Mouse (Mus musculus): ENCODE data around the gene Erp27. TPM values are rescaled to one million over a fixed set of nuclear protein-coding genes. Genes with fewer than 3 reads are reported as not detected.

Erp27 gene
- polyA plus RNA-seq, 1 experiment from 2014 or later = 0.22 TPM

DNA sequence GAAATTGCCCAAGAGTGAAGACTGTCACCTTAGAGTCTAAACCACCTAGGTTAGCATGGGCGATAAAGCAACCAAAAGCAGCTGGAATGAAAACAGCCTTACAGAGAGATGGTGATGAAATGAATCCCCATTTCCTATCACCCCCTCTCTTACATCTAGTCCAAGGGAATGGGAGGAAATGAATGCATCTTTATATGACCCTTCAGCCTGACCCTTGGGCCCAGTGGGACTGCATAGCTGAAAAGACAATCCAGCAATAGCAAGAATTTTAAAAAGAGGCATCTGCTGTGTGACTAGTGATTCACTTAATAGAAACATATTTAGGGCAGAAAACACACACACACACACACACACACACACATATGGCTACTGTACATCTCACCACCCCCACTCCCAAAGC, 5.6 kb upstream of the Erp27 start:
- no peaks in the 10 kb centered on the region for H3K27me3 ChIP-seq (ENCODE audit: insufficient read depth, low read length)
- ATAC-seq (ENCODE audit: low FRiP score, low TSS enrichment) = no peak
- H3K4me2 ChIP-seq (replicated peaks; ENCODE audit: low read depth, low read length) = no peak overlapping the region
- H3K4me3 ChIP-seq (ENCODE audit: low read length) = no peak overlapping the region
- 89% methylated on average over 1 of the region's 1 CpGs for WGBS
- no peak overlapping the region; the same call in 1 of the 2 replicates for H3K27ac ChIP-seq (ENCODE audit: low read length)
- H3K9me3 ChIP-seq (ENCODE audit: low read length) = no peaks in the 10 kb centered on the region
- H3K4me1 ChIP-seq (ENCODE audit: insufficient read depth, low read length) = peaks cover 13% of the 10 kb centered on the region
- H3K9ac ChIP-seq (replicated peaks; ENCODE audit: low read length) = no peak overlapping the region
- no peaks in the 10 kb centered on the region for H3K36me3 ChIP-seq (ENCODE audit: insufficient read depth, low read length)

DNA sequence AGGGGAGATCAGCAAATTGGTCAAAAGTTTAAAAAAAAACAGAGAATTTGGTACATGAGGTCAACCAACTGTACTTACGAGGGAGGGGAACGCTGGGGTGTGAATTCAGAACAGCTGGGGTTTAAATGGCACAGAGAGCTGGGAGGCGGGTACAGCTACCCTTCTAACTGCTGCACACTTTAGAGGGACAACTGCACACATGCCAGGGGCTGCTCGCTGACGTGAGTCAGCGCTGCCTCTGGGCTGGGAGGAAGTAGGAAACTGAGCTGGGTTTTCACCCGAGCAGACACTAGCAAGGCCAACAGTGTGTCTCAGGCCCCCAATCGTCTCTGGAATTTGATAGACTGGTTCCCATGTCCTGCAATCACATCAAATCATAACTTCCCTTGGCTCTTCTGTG, 3.1 kb upstream of the Erp27 start:
- 0 out of 2 replicates have a peak overlapping the region, but pooled peaks have one; percentile 11 for H3K9ac ChIP-seq (replicated peaks; ENCODE audit: low read length)
- H3K27ac ChIP-seq (ENCODE audit: low read length) = no peak overlapping the region

DNA sequence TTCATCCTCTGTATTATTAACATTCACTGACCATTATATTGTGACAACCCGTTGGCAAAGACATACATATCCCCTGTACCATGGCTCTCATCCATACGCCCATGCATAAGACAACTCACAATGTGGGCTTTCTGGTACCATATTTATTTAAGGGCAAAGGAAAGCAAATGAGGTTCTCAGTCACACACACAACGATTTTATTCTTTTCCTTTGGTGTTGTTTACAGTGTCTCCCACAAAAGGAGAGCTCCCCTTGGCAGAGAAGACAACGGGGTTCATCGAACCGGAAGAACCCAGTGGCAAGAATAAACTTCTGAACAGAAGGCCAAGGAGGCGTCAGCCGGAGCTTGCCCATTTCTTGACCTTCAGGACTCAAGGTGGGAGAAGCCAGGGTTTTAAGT, 1.6 kb upstream of the Erp27 start, which contains the start of gene Pde6h:
Gene Pde6h, plus strand, starts transcription at position 301 of the 400 bp plus-strand sequence.
- H3K4me3 ChIP-seq (ENCODE audit: low read length) = no peak within 1 kb of the TSS
- WGBS = 85% methylated on average over 8 of the region's 8 CpGs
- ATAC-seq (ENCODE audit: low FRiP score, low TSS enrichment) = no peak

More for the DNA sequence above, 3.1 kb upstream of the Erp27 start:
- Histone ChIP-seq H3K4me1 (ENCODE audit: insufficient read depth, low read length) (no peaks in the 10 kb centered on the region), H3K36me3 (ENCODE audit: insufficient read depth, low read length) (no peaks in the 10 kb centered on the region), H3K9me3 (ENCODE audit: low read length) (no peaks in the 10 kb centered on the region), H3K4me3 (ENCODE audit: low read length) (no peak overlapping the region), H3K27me3 (ENCODE audit: insufficient read depth, low read length) (no peaks in the 10 kb centered on the region), H3K4me2 (replicated peaks; ENCODE audit: low read depth, low read length) (no peak overlapping the region)
- WGBS = 56% methylated on average over 8 of the region's 8 CpGs
- no peak for ATAC-seq (ENCODE audit: low FRiP score, low TSS enrichment)

DNA sequence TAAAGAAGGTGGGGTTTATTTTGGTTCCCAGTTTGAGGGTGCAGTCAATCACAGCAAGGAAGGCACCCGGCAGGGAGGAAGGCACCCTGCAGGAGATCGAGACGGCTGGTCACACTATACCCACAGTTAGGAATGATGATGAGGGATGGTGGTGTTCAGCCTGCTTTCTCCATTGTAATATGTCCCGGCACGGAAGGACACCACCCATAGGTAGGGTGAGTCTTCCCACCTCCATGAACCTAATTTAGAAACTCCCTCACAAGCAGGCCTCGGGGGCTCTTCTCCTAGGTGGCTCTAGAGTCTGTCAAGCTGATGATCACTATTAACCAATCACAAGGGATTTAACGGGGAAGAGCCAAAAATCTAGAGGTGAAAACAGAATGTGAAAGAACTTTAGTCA, 891 bp upstream of the Erp27 start:
- no peak overlapping the region for H3K9ac ChIP-seq (replicated peaks; ENCODE audit: low read length)

More for the DNA sequence above, 1.6 kb upstream of the Erp27 start, which contains the start of gene Pde6h:
- H3K36me3 ChIP-seq (ENCODE audit: insufficient read depth, low read length) = no peaks in the 10 kb centered on the region
- H3K9me3 ChIP-seq (ENCODE audit: low read length) = no peaks in the 10 kb centered on the region
- H3K4me1 ChIP-seq (ENCODE audit: insufficient read depth, low read length) = no peaks in the 10 kb centered on the region
- H3K27ac ChIP-seq (ENCODE audit: low read length) = no peak within 1 kb of the TSS
- no peak within 1 kb of the TSS for H3K9ac ChIP-seq (replicated peaks; ENCODE audit: low read length)
- H3K27me3 ChIP-seq (ENCODE audit: insufficient read depth, low read length) = no peaks in the 10 kb centered on the region
- no peak within 1 kb of the TSS for H3K4me2 ChIP-seq (replicated peaks; ENCODE audit: low read depth, low read length)

DNA sequence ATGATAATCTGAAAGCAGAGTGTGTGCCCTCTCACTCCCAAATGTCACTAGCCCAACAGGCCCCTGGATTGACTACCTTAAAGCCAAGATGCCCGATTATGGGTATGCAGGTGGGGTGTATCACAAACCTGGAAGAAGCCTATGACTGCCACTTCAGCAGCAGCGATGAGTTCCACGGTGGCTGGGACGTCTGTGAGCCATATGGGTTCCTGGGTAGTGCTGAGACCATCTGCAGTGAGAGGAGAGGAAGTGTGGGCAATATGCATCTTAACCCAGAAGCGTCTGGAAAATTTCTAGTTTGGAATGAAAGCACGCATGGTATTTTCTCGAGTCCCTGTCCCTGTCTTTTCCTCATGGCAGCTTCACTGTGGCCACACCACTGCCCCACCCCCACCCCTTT, 379 bp downstream of the Erp27 start:
- no peak overlapping the region for H3K4me2 ChIP-seq (replicated peaks; ENCODE audit: low read depth, low read length)
- H3K27ac ChIP-seq (ENCODE audit: low read length) = no peak overlapping the region
- 78% methylated on average over 7 of the region's 7 CpGs for WGBS
- no peak for ATAC-seq (ENCODE audit: low FRiP score, low TSS enrichment)
- H3K9me3 ChIP-seq (ENCODE audit: low read length) = no peaks in the 10 kb centered on the region
- H3K27me3 ChIP-seq (ENCODE audit: insufficient read depth, low read length) = no peaks in the 10 kb centered on the region
- H3K36me3 ChIP-seq (ENCODE audit: insufficient read depth, low read length) = no peaks in the 10 kb centered on the region
- no peak overlapping the region for H3K4me3 ChIP-seq (ENCODE audit: low read length)
- no peak overlapping the region for H3K9ac ChIP-seq (replicated peaks; ENCODE audit: low read length)
- peaks cover 3% of the 10 kb centered on the region; the same call in 1 of the 2 replicates for H3K4me1 ChIP-seq (ENCODE audit: insufficient read depth, low read length)

More for the DNA sequence above, 891 bp upstream of the Erp27 start:
- no peak overlapping the region for H3K4me2 ChIP-seq (replicated peaks; ENCODE audit: low read depth, low read length)
- ATAC-seq (ENCODE audit: low FRiP score, low TSS enrichment) = no peak
- H3K27me3 ChIP-seq (ENCODE audit: insufficient read depth, low read length) = no peaks in the 10 kb centered on the region
- peaks cover 3% of the 10 kb centered on the region; the same call in 1 of the 2 replicates for H3K4me1 ChIP-seq (ENCODE audit: insufficient read depth, low read length)
- H3K36me3 ChIP-seq (ENCODE audit: insufficient read depth, low read length) = no peaks in the 10 kb centered on the region
- H3K4me3 ChIP-seq (ENCODE audit: low read length) = no peak overlapping the region
- no peaks in the 10 kb centered on the region for H3K9me3 ChIP-seq (ENCODE audit: low read length)
- H3K27ac ChIP-seq (ENCODE audit: low read length) = no peak overlapping the region
- 89% methylated on average over 7 of the region's 7 CpGs for WGBS

DNA sequence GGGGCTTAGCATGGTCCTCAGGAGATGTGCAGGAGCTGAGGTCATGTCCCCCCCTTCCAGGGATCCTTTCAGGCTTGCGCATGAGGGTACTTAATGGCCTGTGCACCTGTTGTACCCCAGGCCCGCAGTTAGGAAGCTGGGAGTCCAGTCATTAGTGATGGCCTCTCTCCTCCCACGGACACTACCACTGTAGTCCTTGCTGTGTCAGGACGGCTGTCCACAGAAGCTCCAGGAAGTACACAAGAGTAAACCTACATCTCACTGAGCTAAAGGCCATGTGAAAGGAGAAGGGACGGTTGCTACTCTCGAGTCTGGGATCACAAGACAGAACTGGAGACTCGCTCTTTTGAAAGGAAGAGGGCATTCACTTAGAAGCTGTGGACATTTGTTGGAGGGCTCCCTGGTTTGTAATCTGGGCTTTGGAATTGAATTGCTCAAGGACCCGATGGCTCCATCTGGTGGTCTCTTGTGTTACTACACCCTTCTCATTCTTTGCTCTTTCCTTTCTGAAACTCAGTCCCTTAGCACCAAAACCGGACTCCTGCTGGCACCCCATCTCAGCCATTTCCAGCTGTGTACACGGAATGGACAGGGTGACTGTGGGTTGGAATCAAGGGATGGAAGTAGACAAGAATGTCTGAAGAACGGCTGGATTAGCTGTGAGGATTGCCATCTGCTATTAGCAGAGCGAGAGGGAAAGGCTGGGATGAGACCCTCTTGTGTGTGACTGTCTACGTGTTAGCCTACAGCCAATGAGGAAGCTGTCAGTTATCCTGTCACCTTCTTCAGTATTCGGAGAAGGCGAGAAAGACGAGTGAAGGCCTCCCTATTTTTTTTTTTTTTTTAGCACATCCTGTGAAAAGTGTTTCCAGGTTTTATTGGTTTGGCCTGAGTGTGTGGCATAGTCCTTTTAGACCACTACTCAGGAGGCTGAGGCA, 1.4 kb downstream of the Erp27 start:
- Histone ChIP-seq H3K9ac (replicated peaks; ENCODE audit: low read length) (0 out of 2 replicates have a peak overlapping the region, but pooled peaks have one; percentile 31), H3K4me1 (ENCODE audit: insufficient read depth, low read length) (peaks cover 3% of the 10 kb centered on the region; the same call in 1 of the 2 replicates), H3K4me2 (replicated peaks; ENCODE audit: low read depth, low read length) (no peak overlapping the region), H3K27ac (ENCODE audit: low read length) (no peak overlapping the region), H3K36me3 (ENCODE audit: insufficient read depth, low read length) (no peaks in the 10 kb centered on the region), H3K27me3 (ENCODE audit: insufficient read depth, low read length) (no peaks in the 10 kb centered on the region), H3K4me3 (ENCODE audit: low read length) (no peak overlapping the region), H3K9me3 (ENCODE audit: low read length) (no peaks in the 10 kb centered on the region)
- WGBS = 33% methylated on average over 16 of the region's 16 CpGs
- ATAC-seq (ENCODE audit: low FRiP score, low TSS enrichment) = peak; percentile 46; the same call in 1 of the 2 replicates

DNA sequence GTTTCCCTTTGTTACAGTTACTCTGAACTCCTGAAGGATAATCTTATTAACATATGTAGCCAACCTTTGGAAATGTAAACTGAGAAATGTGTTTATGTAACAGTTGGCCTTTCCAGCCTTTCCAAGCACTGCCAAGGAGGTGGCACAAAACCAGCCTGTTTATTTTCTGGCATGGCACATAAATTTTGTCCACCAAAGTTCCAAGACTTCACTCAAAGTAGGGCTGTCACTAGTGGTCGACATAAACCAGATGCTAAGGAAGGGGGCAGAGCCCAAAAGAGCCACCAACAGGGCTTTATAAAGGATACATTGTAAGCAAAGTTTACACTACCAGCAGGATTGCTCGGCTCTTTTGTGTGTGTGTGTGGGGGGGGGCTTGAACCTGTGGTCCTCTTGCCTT, 4.1 kb downstream of the Erp27 start:
- no peak overlapping the region for H3K9ac ChIP-seq (replicated peaks; ENCODE audit: low read length)
- peaks cover 11% of the 10 kb centered on the region for H3K4me1 ChIP-seq (ENCODE audit: insufficient read depth, low read length)
- H3K27me3 ChIP-seq (ENCODE audit: insufficient read depth, low read length) = no peaks in the 10 kb centered on the region
- no peaks in the 10 kb centered on the region for H3K36me3 ChIP-seq (ENCODE audit: insufficient read depth, low read length)
- no peak for ATAC-seq (ENCODE audit: low FRiP score, low TSS enrichment)
- WGBS = 13% methylated on average over 2 of the region's 2 CpGs
- no peaks in the 10 kb centered on the region; the same call in 1 of the 2 replicates for H3K9me3 ChIP-seq (ENCODE audit: low read length)
- no peak overlapping the region for H3K4me2 ChIP-seq (replicated peaks; ENCODE audit: low read depth, low read length)
- no peak overlapping the region for H3K4me3 ChIP-seq (ENCODE audit: low read length)
- H3K27ac ChIP-seq (ENCODE audit: low read length) = no peak overlapping the region

DNA sequence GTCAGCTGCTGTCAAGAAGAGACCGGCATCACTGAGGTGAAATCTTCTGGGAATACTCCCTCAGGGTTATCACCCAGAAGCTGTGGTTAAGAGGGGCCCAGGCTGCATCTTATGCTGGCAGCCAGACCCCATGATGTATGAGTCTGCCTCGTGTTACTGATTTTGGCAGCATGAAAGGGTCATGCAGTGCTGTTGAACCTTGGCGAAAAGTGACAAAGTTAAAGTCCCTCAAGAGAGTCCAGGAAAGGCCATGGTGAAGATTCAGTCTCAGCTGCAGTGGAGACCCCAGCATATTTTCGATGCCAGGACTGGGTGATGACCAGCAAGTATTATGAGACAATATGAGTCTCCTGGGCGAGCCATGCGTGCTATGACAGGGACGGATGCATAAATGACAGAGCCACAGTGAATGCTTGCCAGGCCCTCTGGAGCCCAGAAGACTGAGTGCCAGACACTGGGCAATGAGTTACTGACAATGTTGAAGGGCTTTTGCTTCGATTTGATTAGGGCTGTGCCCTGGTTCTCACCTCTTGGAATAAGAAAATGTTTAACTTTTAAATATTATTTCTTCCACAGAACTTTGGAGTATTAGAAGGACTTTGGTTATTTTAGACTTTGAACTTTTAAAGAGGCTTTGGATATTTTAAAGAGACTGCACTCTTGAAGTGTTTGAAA, 6.1 kb downstream of the Erp27 start:
- Histone ChIP-seq H3K9me3 (ENCODE audit: low read length) (no peaks in the 10 kb centered on the region; the same call in 1 of the 2 replicates), H3K4me3 (ENCODE audit: low read length) (no peak overlapping the region), H3K27ac (ENCODE audit: low read length) (no peak overlapping the region), H3K27me3 (ENCODE audit: insufficient read depth, low read length) (no peaks in the 10 kb centered on the region), H3K9ac (replicated peaks; ENCODE audit: low read length) (no peak overlapping the region), H3K36me3 (ENCODE audit: insufficient read depth, low read length) (no peaks in the 10 kb centered on the region), H3K4me1 (ENCODE audit: insufficient read depth, low read length) (peaks cover 11% of the 10 kb centered on the region), H3K4me2 (replicated peaks; ENCODE audit: low read depth, low read length) (no peak overlapping the region)
- WGBS = 79% methylated on average over 8 of the region's 8 CpGs
- ATAC-seq (ENCODE audit: low FRiP score, low TSS enrichment) = no peak

DNA sequence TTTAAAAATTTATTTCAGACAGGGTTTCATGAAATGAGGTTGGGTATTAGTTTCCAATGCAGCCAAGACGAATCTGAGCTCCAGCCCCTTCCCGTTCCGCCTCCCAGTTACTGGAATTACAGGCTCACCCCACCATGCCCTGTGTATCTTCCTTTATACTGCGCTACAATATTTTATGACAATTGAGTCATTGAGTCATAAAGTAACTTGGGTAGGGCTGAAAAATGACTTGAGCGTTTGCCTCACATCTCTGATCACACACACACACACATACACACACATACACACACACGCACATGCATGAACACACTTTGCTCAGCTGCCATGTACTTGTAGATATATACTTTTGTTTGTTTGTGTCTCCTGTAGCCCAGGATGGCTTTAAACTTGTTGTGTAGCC, 7.7 kb downstream of the Erp27 start:
- Histone ChIP-seq H3K9ac (replicated peaks; ENCODE audit: low read length) (no peak overlapping the region), H3K4me3 (ENCODE audit: low read length) (no peak overlapping the region), H3K27me3 (ENCODE audit: insufficient read depth, low read length) (no peaks in the 10 kb centered on the region), H3K36me3 (ENCODE audit: insufficient read depth, low read length) (no peaks in the 10 kb centered on the region), H3K4me1 (ENCODE audit: insufficient read depth, low read length) (peaks cover 19% of the 10 kb centered on the region), H3K9me3 (ENCODE audit: low read length) (no peaks in the 10 kb centered on the region; the same call in 1 of the 2 replicates), H3K4me2 (replicated peaks; ENCODE audit: low read depth, low read length) (no peak overlapping the region), H3K27ac (ENCODE audit: low read length) (no peak overlapping the region)
- WGBS = 89% methylated on average over 6 of the region's 6 CpGs
- no peak for ATAC-seq (ENCODE audit: low FRiP score, low TSS enrichment)

Measured in kidney, embryonic 16.5 days (tissue).